Mouse (Mus musculus) erythroblast, embryonic 14.5 days (primary cell): ENCODE measurements at regions not wholly inside any gene's neighbourhood (a gene's known extent, or its start where the extent isn't known, plus 50 kb on each side); places are given as distances from the start of the nearest gene placed in this dataset.

Source experiments
- GATA1 ChIP-seq: IDR thresholded peaks from 2 replicates; pipeline ENCODE4 v1.6.1; 2012; ENCODE audit warnings: low read length, inconsistent platforms, mixed read lengths
- TAL1 ChIP-seq: IDR thresholded peaks from 3 replicates; pipeline ENCODE4 v1.6.1; 2012; ENCODE audit warnings: low read length, inconsistent platforms, mixed read lengths

GRCm38 (mm10) chr10:43742085-43743054, 159.2 kb downstream of the Qrsl1 start:
- TF ChIP-seq TAL1: no peak
- TF ChIP-seq GATA1: no peak
